Mouse (Mus musculus) embryo, embryonic 9.5 days (tissue): ENCODE measurements around the gene Eps8l3.
A peak's percentile ranks its signal among the peaks of the same experiment; 100 is the strongest.

Experiments
- DNase-seq: peaks from one replicate; pipeline ENCODE4 v3.0.0-alpha.2; 2017; ENCODE audit errors: extremely low spot score

Gene Eps8l3

DNA sequence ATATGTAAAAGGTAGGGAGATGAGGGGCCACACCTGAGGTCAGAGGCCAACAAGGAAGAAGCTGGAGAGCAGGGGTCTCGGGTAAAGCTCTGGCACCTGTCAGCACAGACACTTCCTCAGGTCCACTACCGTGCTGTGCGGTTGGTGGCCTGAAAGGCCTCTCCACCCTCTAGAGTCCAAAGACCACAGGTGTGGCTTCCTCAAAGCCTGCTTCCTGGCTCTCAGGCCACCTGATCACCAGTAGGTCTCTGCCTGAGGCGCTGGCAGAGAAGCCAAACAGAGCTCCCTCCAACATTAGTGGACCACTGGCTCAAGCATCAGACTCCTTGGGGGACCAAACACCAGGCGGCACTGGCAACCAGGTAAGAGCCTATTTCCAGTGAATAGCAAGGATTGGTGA, at the start of gene Eps8l3:
Eps8l3 (plus strand) TSS at position 225 of the 400 bp plus-strand sequence.
- DNase-seq: no peak

GRCm38 (mm10) chr3:107827873-107828405, 49.1 kb upstream of the Eps8l3 start:
- no peak for DNase-seq

- DNase-seq: no peak
Measured at GRCm38 (mm10) chr3:107828518-107828917, 48.5 kb upstream of the Eps8l3 start.

GRCm38 (mm10) chr3:107828997-107829396, 48.0 kb upstream of the Eps8l3 start:
- no peak for DNase-seq

DNA sequence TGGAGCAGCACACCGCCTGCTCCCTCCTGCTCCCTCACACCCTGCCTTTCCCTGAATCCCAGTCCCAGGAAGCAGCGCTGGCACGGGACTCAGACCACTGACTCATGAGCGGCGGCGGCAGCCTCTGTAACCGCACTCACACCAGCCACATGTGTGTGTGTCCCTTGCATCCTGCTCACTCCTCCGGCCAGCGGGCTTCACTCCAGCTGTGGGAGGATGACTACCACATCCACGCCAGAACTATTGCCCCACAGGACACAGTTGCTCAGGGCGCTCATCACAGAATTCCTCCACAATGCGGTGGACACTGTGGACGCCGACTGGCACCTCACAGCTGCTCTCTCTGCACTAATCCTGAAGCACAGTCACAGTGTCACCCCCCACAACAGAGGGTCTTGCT, 47.4 kb upstream of the Eps8l3 start:
- DNase-seq: no peak

DNA sequence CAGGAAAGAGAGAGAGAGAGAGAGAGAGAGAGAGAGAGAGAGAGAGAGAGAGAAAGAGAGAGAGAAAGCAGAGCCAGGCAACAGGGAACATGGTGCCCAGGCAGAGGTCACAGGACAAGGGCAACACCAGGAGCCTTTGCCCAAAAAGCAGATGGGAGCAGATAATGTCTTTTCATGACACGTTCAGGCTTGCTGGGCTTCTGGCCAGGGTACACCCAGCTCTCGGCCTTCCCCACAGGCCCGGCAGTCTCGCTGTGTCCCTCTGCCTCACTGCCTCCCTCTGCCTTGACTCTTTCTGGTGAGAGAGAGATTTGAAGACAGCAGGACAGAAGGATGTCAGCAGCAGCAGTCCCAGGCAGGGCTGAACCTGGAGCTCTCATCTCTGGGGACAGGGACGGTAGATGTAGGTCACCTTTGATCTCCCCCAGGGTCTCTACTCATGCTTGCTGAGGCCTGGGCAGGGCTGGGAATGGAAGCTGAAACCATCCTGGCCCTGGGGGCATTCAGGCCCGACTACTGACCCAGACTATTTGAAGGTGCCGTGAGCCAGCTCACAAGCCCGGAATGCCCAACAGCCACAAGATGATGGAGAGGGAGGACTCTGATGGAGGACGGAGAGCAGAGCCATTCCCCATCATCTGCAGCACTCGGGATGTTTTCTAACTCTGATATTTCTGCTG, 45.0 kb upstream of the Eps8l3 start:
- no peak for DNase-seq

DNA sequence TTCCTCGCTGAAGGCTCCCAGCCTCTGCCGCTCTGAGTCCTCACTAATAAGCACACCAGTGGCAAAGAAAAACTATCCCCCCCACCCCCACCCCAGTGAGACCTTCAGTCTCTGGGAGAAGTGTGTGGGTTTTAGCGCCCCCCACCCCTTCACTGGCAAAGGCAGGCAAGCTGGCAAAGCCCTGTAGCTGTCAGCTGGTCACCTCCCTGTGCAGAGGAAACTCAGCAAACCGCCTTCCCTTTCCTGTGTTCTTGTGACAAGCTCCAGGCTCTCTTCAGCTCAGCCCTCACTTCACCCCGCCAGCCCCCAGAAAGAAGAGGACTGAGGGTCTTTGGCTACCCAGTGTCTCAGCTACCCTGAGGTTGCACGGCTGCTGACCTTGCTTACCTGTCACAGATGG, 44.4 kb upstream of the Eps8l3 start:
- no peak for DNase-seq

DNA sequence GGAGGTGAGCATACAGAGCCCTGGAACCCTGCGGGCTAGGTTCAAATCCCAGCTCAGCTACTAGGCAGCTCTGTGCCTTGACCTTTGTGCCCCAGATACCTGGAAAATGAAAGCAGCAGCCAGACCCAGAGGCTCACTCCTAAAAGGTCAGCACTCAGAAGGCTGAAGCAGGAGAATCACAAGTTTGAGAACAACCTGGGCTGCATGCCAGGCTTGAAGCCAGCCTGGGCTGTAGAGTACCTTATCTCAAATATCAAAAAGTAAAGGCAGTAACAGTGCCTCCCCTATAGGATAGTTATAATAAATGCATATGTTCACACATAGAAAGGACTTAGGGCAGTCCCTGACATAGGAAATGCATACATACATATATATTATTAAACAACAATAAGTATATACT, 43.7 kb upstream of the Eps8l3 start:
- DNase-seq: no peak

DNA sequence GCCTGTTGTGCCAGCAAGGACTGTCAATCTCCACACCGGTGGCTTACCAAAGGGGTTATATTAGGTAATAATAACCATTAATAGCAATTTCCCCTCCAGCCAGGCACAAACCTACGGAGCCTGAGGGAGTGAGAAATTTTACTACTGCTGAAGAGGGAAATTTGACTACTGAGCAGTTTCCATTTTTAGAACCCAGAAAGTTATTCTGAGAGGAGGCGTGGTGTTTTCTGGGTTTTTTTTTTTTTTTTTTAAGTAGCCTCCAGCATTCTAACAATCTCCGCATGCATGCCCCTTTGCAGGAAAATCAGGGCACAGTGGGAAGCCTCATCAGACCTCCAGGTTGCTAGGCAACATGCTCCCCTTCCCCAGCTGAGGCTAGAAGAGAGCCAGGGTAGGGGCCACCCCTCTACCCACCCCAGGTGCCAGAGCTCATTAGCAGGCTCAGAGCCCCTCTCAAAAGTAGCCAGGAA, 43.1 kb upstream of the Eps8l3 start:
- DNase-seq: no peak

DNA sequence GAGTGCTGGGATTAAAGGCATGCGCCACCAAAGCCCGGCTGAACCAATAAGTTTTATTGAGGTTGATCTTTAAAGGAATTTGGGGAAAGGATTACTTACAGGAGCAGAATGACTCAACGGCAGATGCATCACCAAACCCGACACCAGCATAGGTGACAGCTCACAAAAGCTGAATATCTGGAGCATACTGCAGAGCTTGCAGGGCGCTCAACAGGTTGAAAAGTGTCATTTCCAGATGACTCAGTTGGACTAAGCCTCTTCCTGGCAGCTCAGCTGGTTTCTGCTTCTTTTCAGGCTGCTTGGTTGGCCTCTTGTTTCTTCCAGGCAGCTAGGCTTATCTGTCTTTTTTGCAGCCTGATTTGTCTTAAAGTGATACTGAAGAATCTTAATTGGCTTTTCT, 41.7 kb upstream of the Eps8l3 start:
- no peak for DNase-seq

GRCm38 (mm10) chr3:107839855-107840254, 37.2 kb upstream of the Eps8l3 start:
- no peak for DNase-seq

DNA sequence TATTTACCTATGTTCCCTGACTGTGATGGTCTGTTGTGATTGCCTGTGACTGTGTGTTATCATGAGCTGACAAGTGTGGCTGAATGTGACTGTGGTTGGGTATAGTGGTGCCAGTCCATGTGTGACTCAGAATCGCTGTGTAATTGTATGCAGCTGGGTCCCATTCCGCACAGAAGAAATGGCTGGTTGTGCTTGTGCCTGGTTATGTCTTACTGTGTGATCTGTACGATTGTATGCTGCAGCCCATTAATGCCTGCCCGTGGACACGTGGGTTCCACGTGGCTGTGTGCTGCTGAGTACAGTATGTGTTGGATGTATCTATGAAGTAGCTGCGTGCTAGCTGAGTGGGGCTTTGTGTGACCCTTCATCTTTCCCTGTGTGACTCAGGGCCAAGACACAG, 36.2 kb upstream of the Eps8l3 start:
- DNase-seq: no peak

- DNase-seq: no peak
Measured at GRCm38 (mm10) chr3:107841370-107841769, 35.7 kb upstream of the Eps8l3 start.

GRCm38 (mm10) chr3:107843406-107843805, 33.6 kb upstream of the Eps8l3 start:
- no peak for DNase-seq

DNA sequence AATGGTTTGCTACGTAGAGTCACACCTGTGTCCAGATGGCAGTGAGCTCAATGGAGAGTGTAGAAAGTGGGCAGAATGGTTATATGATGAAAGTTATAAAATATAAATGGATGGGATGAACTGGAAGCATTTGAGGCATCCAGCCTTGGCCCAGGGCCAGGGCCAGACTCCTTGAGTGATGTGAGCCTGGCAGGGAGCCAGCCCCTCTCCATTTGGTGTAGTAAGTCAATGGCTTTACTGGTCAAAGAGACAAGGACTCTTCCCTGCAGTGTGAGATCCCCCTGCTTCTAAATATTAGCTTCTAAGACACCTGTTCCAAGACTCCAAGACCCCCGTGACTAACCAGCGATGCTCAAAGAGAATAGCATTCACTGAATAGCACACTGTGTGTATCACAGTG, 33.0 kb upstream of the Eps8l3 start:
- DNase-seq: no peak

DNA sequence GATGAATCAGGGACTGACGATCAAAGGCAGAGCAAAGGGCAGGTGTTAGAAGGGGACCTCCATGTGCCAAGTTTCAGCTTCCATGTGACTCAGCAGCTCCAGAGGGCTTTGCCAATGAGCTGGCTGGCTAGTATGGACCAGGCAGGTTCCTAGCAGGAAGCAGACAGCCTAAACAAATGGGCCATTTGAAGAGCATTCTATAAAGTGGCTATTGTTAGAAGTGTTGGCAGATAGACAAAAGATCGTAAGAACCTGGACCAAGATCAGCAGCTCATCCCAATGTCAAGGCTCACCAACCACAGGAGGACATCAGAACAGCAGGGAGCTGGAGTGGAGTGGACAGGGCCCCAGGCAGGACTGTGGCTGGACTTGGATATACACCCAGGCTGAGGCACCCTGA, 32.5 kb upstream of the Eps8l3 start:
- no peak for DNase-seq

DNA sequence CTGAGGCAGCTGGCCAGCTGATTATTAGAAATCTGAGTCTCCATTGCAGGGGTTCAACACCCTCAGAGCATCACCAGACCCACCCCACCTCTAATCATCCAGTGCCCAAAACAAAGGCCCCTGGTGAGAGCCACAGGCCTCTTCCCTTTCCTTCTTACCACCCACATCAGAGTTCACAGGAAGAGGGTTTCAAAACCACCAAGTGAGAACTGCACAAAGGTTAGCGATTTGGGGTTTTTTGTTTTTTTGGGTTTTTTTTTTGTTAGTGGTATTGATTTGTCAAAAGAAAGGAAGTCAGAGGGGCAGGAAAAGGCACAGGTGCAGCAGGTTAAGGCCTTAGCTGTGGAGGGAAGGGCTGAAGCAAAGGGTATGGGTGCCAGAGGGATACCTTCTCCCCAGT, 30.9 kb upstream of the Eps8l3 start:
- no peak for DNase-seq

DNA sequence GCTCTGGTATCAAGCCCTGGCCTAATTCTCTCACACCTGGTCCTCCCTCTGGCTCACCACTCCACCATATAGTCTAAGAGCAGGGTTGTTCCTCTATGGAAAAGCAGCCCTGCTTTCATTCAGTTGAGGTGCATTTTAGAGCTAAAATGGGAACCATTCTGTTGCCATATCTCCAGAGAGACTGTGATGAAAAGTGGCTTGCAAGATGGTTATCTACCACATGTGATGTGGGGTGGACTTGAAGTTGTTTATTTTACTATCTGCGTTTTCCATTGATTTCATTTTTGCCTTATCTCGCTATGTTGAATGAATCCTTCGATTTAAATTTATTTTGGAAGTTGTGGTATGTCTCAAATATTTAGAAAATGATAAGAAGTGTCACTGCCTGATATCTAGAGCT, 30.2 kb upstream of the Eps8l3 start:
- no peak for DNase-seq

- no peak for DNase-seq
Measured at GRCm38 (mm10) chr3:107848126-107848525, 28.9 kb upstream of the Eps8l3 start.

- DNase-seq: no peak
Measured at GRCm38 (mm10) chr3:107849000-107849692, 27.9 kb upstream of the Eps8l3 start.

- DNase-seq: no peak
Measured at GRCm38 (mm10) chr3:107849693-107850031, 27.4 kb upstream of the Eps8l3 start.

GRCm38 (mm10) chr3:107850418-107851031, 26.5 kb upstream of the Eps8l3 start:
- DNase-seq: peak; percentile 70

DNA sequence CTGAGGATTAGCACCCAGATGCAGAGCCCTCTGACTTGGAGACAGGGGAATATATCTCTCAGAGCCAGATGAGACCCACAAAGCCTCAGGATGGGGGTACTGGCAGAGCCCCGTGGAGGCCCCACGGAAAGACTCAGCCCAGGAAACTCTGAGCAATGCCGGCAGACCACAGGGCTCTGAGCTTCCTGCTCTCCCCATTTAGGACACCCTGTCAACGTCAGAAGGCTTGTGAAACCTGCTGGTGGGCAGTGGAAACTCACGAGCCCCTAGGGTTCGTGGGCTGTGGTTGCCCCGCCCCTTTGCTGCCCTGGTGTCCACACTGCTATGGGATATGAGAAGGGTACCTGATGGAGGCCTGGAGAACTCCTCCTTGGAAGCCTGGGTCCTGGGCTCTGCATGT, 24.2 kb upstream of the Eps8l3 start:
- DNase-seq: no peak
